Mouse (Mus musculus) myocyte (in vitro differentiated cells): ENCODE measurements at regions not wholly inside any gene's neighbourhood (a gene's known extent, or its start where the extent isn't known, plus 50 kb on each side); places are given as distances from the start of the nearest gene placed in this dataset.

ENCODE experiments used
- CEBPB ChIP-seq: IDR thresholded peaks from 2 replicates; pipeline ENCODE4 v1.6.1; 2011; ENCODE audit warnings: mild to moderate bottlenecking, moderate library complexity; ENCODE audit not compliant: poor library complexity, insufficient read depth, severe bottlenecking
- E2F4 ChIP-seq: IDR thresholded peaks from one replicate; pipeline ENCODE4 v1.6.1; 2011; ENCODE audit warnings: mild to moderate bottlenecking, control low read depth, moderate library complexity; ENCODE audit not compliant: insufficient read depth
- MAX ChIP-seq: IDR thresholded peaks from one replicate; pipeline ENCODE4 v1.6.1; 2011; ENCODE audit warnings: low read depth, mild to moderate bottlenecking, control low read depth
- MYOD1 ChIP-seq, 3 experiments: IDR thresholded peaks; one replicate each; pipeline ENCODE4 v1.6.1; 2011; ENCODE audit warnings: control low read depth in 2 of 3, low read depth in 2 of 3, mild to moderate bottlenecking in 2 of 3, moderate library complexity in 1 of 3; ENCODE audit not compliant: insufficient read length in 2 of 3, control insufficient read depth in 1 of 3
- MYOG ChIP-seq, 3 experiments: IDR thresholded peaks; one replicate each; pipeline ENCODE4 v1.6.1; 2011; ENCODE audit warnings: control low read depth in 2 of 3, low read depth in 2 of 3, mild to moderate bottlenecking in 2 of 3; ENCODE audit not compliant: insufficient read length in 2 of 3, control insufficient read depth in 1 of 3, insufficient read depth in 1 of 3
- POLR2A ChIP-seq: IDR thresholded peaks from one replicate; pipeline ENCODE4 v1.6.1; 2011; ENCODE audit warnings: low read depth, mild to moderate bottlenecking, control low read depth, moderate library complexity; ENCODE audit not compliant: insufficient read length
- POLR2AphosphoS2 ChIP-seq: IDR thresholded peaks from one replicate; pipeline ENCODE4 v1.6.1; 2011; ENCODE audit warnings: low read depth, control low read depth; ENCODE audit not compliant: insufficient read length
- REST ChIP-seq: IDR thresholded peaks from one replicate; pipeline ENCODE4 v1.6.1; 2011; ENCODE audit warnings: mild to moderate bottlenecking, control low read depth, moderate library complexity; ENCODE audit not compliant: insufficient read depth, insufficient read length
- USF1 ChIP-seq: IDR thresholded peaks from one replicate; pipeline ENCODE4 v1.6.1; 2011; ENCODE audit warnings: low read depth, mild to moderate bottlenecking, control low read depth, moderate library complexity

- TF ChIP-seq MAX (no peak), POLR2A (no peak), E2F4 (no peak), POLR2AphosphoS2 (no peak), MYOG (IDR thresholded peaks at IDR 0.05; ENCODE audit: control insufficient read depth in 1 of 3, insufficient read depth in 1 of 3, insufficient read length in 2 of 3, low read depth in 2 of 3) (no peak), USF1 (no peak), MYOD1 (IDR thresholded peaks at IDR 0.05; ENCODE audit: control insufficient read depth in 1 of 3, insufficient read length in 2 of 3, low read depth in 2 of 3) (no peak), CEBPB (no peak), REST (no peak)
Measured at GRCm38 (mm10) chr6:141041358-141041757, 207.7 kb upstream of the Pde3a start.
